ENCODE assay signal across 9 mouse cellular contexts in genomic region chr19:41981931-41982790, GRCm38 (mm10). TPM values are rescaled to one million over a fixed set of nuclear protein-coding genes. Genes with fewer than 3 reads are reported as not detected.
DNase-seq lines count a peak whose midpoint lies in the region; ATAC-seq and TF ChIP-seq lines count a peak whose summit lies in the region.
"Had no signal": no experiment of that assay in that cellular context is flagged by ENCODE, and none has a peak within 500 bp of the region (broad histone marks: within the 10 kb centered on the region; RNA-seq: fewer than 3 reads in every experiment).

No protein-coding gene starts in this region.

- no peaks in the 10 kb centered on the region for H3K27me3 ChIP-seq in kidney, embryonic 16.5 days (ENCODE audit: insufficient read depth, low read length)

- H3K27ac ChIP-seq in layer of hippocampus, adult 2 months, result peak overlapping the region; percentile 80
- H3K27ac ChIP-seq in kidney, embryonic 16.5 days (ENCODE audit: low read length), result peak overlapping the region; percentile 95
- H3K27ac ChIP-seq in macrophage, result peak overlapping the region; percentile 78

- H3K4me1 ChIP-seq in kidney, embryonic 16.5 days (ENCODE audit: insufficient read depth, low read length), result peaks cover 19% of the 10 kb centered on the region

- peak overlapping the region; percentile 85 for H3K4me2 ChIP-seq in kidney, embryonic 16.5 days (replicated peaks; ENCODE audit: low read depth, low read length)

- H3K9ac ChIP-seq in kidney, embryonic 16.5 days (replicated peaks; ENCODE audit: low read length), result peak overlapping the region; percentile 91

- H3K79me2 ChIP-seq in macrophage (ENCODE audit: inconsistent target), result peaks cover 84% of the 10 kb centered on the region

- H3K9me3 ChIP-seq in kidney, embryonic 16.5 days (ENCODE audit: low read length), result no peaks in the 10 kb centered on the region

- peak in 1 of 2 experiments; percentile 28 for DNase-seq in layer of hippocampus, adult 2 months (ENCODE audit: low spot score in 2 of 2)
- no peak for DNase-seq in layer of hippocampus, adult 9-11 months
- DNase-seq in R1 (ENCODE audit: low read depth, low spot score), result peak; percentile 42
- DNase-seq in embryo, embryonic 10.5 days (ENCODE audit: low spot score), result peak; percentile 54
- DNase-seq in heart, adult 8-10 months (ENCODE audit: low spot score), result peak; percentile 41
- peak; percentile 53 for DNase-seq in right cerebral cortex, postnatal 4 days

- peak overlapping the region; percentile 93 for H3K4me3 ChIP-seq in layer of hippocampus, adult 2 months
- H3K4me3 ChIP-seq in kidney, embryonic 16.5 days (ENCODE audit: low read length), result peak overlapping the region; percentile 91
- peak overlapping the region; percentile 80 for H3K4me3 ChIP-seq in macrophage (ENCODE audit: inconsistent target)

- no peak for TF ChIP-seq CTCF in layer of hippocampus, adult 2 months (conservative IDR thresholded peaks at IDR 0.05)

- H3K36me3 ChIP-seq in kidney, embryonic 16.5 days (ENCODE audit: insufficient read depth, low read length), result no peaks in the 10 kb centered on the region
- no peaks in the 10 kb centered on the region for H3K36me3 ChIP-seq in macrophage (ENCODE audit: inconsistent target)

- ATAC-seq in kidney, embryonic 16.5 days (ENCODE audit: low FRiP score, low TSS enrichment), result peak; percentile 0; the same call in 1 of the 2 replicates

- 0% methylated on average over 70 of the region's 74 CpGs for WGBS in kidney, embryonic 16.5 days
- WGBS in macrophage (ENCODE audit: missing documents), result under 1% methylated on average over 65 of the region's 74 CpGs

RNA-seq across cellular contexts. Expression of gene Ubtd1, which starts 0.6 kb away (rescaled TPM):
- 10 to 100 TPM; 14.0 to 14.6 TPM for total RNA-seq in layer of hippocampus, adult 2 months (2021)
- 10 to 100 TPM; 15.9 to 18.2 (median 16.5) TPM for total RNA-seq in heart, adult 8-10 months (2022)
- 35.9 and 37.8 TPM in 2 replicates for polyA plus RNA-seq in kidney, embryonic 16.5 days (2015; fragmentation: Nextera tagmentation; extraction: Ambion mirVana)
- 10 to 100 TPM in 20 of 26 experiments, 1 to 10 TPM in 6; 6.1 to 34.9 (median 17.0) TPM for total RNA-seq in macrophage (2018; cell fraction: chromatin; rRNA removed)
- total RNA-seq in macrophage (2018; cell fraction: cytosol; rRNA removed), result 10 to 100 TPM; 18.4 to 53.6 (median 41.3) TPM
- 10 to 100 TPM in 24 of 26 experiments, 1 to 10 TPM in 2; 7.9 to 43.0 (median 21.4) TPM for total RNA-seq in macrophage (2018; cell fraction: nucleus; rRNA removed)
- polyA plus RNA-seq in macrophage (2018), result 25.8 to 42.9 TPM (median 41.2 TPM) in 3 replicates

RNA-seq across cellular contexts. Expression of gene Mms19, which starts 1.2 kb away (rescaled TPM):
- total RNA-seq in layer of hippocampus, adult 2 months (2021), result 10 to 100 TPM; 30.9 to 39.2 TPM
- 10 to 100 TPM; 16.0 to 23.9 (median 20.6) TPM for total RNA-seq in heart, adult 8-10 months (2022)
- polyA plus RNA-seq in kidney, embryonic 16.5 days (2015; fragmentation: Nextera tagmentation; extraction: Ambion mirVana), result 41.1 and 45.6 TPM in 2 replicates
- 100 to 1,000 TPM in 18 of 26 experiments, 10 to 100 TPM in 8; 42.8 to 286 (median 150) TPM for total RNA-seq in macrophage (2018; cell fraction: chromatin; rRNA removed)
- 10 to 100 TPM; 14.3 to 42.5 (median 23.2) TPM for total RNA-seq in macrophage (2018; cell fraction: cytosol; rRNA removed)
- total RNA-seq in macrophage (2018; cell fraction: nucleus; rRNA removed), result 100 to 1,000 TPM in 3 of 26 experiments, 10 to 100 TPM in 23; 19.8 to 113 (median 68.3) TPM
- polyA plus RNA-seq in macrophage (2018), result 20.9 to 26.5 TPM (median 24.4 TPM) in 3 replicates

RNA-seq across cellular contexts. Expression of gene Zdhhc16, which starts 48.9 kb away (rescaled TPM):
- 10 to 100 TPM; 45.2 to 47.3 TPM for total RNA-seq in layer of hippocampus, adult 2 months (2021)
- 10 to 100 TPM; 12.4 to 14.1 (median 13.1) TPM for total RNA-seq in heart, adult 8-10 months (2022)
- 89.1 and 94.4 TPM in 2 replicates for polyA plus RNA-seq in kidney, embryonic 16.5 days (2015; fragmentation: Nextera tagmentation; extraction: Ambion mirVana)
- 10 to 100 TPM; 30.4 to 96.2 (median 73.6) TPM for total RNA-seq in macrophage (2018; cell fraction: chromatin; rRNA removed)
- 10 to 100 TPM; 20.2 to 31.1 (median 25.7) TPM for total RNA-seq in macrophage (2018; cell fraction: cytosol; rRNA removed)
- total RNA-seq in macrophage (2018; cell fraction: nucleus; rRNA removed), result 10 to 100 TPM; 27.2 to 91.0 (median 47.7) TPM
- 17.4 to 32.6 TPM (median 29.9 TPM) in 3 replicates for polyA plus RNA-seq in macrophage (2018)

RNA-seq across cellular contexts. Expression of gene Exosc1, which starts 48.9 kb away (rescaled TPM):
- total RNA-seq in layer of hippocampus, adult 2 months (2021), result 10 to 100 TPM; 27.6 to 35.4 TPM
- 10 to 100 TPM; 11.9 to 14.7 (median 13.7) TPM for total RNA-seq in heart, adult 8-10 months (2022)
- 74.0 and 78.8 TPM in 2 replicates for polyA plus RNA-seq in kidney, embryonic 16.5 days (2015; fragmentation: Nextera tagmentation; extraction: Ambion mirVana)
- total RNA-seq in macrophage (2018; cell fraction: chromatin; rRNA removed), result 10 to 100 TPM in 19 of 26 experiments, 1 to 10 TPM in 7; 3.9 to 35.7 (median 16.0) TPM
- 10 to 100 TPM; 10.2 to 27.9 (median 20.5) TPM for total RNA-seq in macrophage (2018; cell fraction: cytosol; rRNA removed)
- 10 to 100 TPM in 17 of 26 experiments, 1 to 10 TPM in 9; 5.3 to 35.8 (median 13.5) TPM for total RNA-seq in macrophage (2018; cell fraction: nucleus; rRNA removed)
- 15.3 to 37.7 TPM (median 36.0 TPM) in 3 replicates for polyA plus RNA-seq in macrophage (2018)

RNA-seq across cellular contexts. Expression of gene Ankrd2, which starts 53.6 kb away (rescaled TPM):
- not detected for total RNA-seq in layer of hippocampus, adult 2 months (2021)
- under 1 TPM in 3 of 4 experiments, not detected in 1; 0.49 to 0.63 (median 0.53) TPM for total RNA-seq in heart, adult 8-10 months (2022)
- polyA plus RNA-seq in kidney, embryonic 16.5 days (2015; fragmentation: Nextera tagmentation; extraction: Ambion mirVana), result not detected in 2 replicates
- total RNA-seq in macrophage (2018; cell fraction: chromatin; rRNA removed), result under 1 TPM in 3 of 26 experiments, not detected in 23; 0.54 to 0.71 (median 0.68) TPM
- total RNA-seq in macrophage (2018; cell fraction: cytosol; rRNA removed), result not detected
- total RNA-seq in macrophage (2018; cell fraction: nucleus; rRNA removed), result under 1 TPM in 1 of 26 experiments, not detected in 25; 0.46 TPM
- not detected in 3 replicates for polyA plus RNA-seq in macrophage (2018)
- total RNA-seq: layer of hippocampus, postnatal 36 days had no signal
